Mouse (Mus musculus): ENCODE data around the gene Foxf1.
A peak's percentile ranks its signal among the peaks of the same experiment; 100 is the strongest.

The Foxf1 gene

DNA sequence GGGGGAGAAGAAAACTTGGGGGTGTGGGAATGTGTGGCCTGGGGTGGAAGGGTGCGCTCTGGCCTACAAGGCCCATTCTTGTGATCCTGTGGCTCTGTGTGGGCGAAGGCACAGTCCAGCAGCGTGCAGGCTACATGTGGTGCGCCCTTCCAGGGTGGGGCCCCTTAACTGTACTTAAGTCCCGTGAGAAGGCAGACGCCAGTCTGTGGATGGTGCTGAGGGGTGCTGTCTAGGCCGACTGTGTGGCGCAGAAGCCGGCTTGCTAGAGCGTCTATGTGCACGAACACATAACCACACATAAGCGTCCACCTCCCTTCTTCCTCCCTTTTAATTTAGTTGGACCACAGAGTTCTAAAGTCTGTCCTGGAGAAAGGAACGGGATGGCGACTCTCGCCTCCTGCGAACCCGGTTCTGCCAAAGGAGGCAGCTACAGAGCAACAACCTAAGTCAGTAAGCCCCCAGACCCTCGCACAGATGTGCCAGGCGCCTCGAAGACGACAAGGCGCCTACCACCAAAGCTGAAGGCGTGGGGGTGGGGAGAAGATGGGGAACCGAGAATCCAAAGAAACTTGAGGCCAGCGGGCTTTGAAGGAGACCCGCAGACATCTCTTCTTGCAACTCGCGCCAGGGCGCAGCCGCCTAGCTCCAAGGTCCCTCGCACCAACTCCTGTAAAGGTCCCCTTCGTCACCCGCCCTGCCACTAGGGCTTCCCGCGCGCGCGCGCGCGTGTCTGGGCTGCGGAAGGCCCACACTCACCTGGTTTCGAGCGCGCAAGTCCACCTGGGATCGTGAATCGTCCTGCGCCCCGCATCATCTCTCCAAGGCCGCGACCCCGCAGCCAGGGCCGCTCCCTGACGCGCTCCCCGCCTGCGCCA is 1.7 kb upstream of the Foxf1 start:
- DNase-seq (ENCODE audit: low spot score): no peak

DNA sequence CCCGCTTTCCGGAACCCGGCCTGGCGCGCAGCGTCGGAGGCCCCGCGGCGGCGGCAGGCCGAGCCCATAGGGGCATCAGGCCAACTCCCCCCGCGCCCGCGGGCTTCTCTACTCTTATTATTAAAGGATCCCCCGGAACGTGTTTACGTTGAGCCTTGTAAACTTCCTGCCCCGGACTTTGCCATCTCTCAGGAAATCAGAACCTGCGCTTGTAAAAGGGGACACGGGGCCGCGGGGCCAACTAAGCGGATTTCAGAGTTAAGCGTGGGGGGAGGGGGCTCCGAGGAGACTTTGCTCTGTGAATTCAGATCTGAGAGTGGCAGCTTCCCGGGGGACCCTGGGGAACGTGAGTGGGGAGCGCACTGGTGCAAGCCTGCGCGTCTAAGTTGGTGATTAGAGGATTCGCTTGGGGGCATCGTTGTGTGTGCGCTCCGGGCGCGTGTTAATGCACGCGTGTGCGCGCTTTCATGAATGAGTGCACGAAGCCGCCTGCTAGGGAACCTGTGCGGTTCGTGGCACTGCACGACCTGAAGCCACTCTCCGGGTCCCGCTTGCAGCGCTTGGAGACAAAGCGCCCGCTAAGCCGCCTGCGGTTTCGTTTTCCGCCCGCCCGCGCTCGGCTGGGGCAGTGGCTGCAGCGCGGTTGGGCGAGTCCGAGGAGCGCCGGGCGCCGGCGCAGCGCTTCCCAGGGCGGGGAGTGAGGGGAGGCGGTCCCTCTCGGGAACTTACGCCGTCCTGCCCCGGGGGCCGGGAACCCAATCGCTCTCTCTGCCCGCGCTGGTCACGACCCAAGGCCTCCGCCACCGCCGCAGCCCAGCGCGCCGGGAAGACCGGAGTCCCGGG is 872 bp upstream of the Foxf1 start:
- no peak for DNase-seq (ENCODE audit: low spot score)

DNA sequence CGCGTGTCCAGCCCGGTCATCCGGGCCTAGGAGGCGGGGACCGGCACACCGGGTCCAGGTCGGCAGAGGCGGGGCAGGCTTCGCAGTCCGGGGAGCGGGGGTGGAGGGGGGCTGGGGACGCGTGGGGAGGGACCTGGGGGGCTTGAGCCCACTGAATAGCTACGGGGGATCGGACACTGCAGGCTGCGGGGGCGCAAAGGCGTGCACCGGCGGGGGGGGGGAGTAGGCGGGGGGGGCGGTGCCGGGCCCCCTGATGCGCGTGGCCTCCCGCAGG is 313 bp upstream of the Foxf1 start:
- DNase-seq (ENCODE audit: low spot score): no peak

DNA sequence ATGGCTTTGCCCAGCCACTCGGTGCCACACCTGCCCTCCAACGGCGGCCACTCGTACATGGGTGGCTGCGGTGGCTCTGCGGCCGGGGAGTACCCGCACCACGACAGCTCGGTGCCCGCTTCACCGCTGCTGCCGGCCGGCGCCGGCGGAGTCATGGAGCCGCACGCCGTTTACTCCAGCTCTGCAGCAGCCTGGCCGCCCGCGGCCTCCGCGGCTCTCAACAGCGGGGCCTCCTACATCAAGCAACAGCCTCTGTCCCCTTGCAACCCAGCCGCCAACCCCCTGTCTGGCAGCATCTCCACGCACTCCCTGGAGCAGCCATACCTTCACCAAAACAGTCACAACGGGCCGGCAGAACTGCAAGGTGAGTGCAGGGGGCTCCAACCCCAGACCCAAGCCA is 825 bp downstream of the Foxf1 start:
- no peak for DNase-seq (ENCODE audit: low spot score)

DNA sequence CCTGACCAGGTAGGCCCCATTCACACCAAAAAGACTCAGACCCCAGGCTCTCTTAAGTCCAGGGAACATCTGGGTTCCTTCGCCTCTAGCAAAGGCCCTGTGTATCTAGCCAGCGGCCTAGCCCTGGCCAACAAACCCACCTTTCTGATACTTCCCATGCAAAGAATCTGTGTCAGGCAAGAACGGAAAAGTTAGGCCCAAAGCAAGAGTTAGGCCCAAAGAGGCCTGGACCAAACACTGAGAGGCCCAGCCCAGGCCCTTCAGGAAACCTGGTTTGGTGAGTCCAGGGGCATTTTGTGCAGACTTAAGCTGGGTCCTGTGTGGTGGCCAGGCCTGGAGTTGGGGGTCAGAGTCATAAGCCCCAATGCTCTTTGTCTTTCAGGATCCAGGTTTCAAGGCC is 1.4 kb downstream of the Foxf1 start:
- no peak for DNase-seq (ENCODE audit: low spot score)

DNA sequence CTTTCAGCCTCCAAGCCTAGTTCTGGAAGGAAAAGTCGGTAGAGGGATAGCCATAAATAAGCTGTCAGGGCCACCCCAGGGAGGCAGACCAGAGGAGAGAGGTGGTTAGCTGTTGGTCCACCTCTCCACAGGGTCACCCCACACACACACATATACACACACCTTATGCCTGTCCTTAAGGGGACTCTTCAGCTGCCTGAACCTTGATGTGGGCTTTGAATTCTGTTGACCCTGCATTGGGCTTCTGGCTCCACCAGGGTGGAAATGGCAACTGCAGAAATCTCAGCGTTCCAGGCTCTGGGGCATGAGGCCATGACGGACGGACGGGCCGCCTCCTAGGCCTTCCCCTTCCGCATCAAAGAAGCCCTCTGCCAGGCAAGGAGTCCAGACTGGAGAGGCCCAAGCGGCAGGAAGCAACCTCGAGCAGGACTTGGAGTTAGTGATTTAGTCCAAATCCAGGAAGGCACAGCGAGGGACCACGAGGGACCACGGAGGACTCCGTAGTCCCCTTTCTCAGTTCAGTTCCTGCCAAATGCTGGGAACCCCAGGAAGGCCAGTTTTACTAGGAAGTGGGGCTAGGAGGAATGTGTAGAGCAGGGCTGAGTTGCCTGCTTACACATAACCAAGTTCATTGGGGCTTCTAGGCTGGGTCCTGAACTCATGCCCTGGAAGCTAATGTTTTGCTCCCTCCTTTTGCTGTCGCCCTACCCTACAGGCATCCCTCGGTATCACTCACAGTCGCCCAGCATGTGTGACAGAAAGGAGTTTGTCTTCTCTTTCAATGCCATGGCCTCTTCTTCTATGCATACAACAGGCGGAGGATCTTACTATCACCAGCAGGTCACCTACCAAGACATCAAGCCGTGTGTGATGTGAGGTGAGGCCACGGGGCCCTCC is 2.1 kb downstream of the Foxf1 start:
- no peak for DNase-seq (ENCODE audit: low spot score)

DNA sequence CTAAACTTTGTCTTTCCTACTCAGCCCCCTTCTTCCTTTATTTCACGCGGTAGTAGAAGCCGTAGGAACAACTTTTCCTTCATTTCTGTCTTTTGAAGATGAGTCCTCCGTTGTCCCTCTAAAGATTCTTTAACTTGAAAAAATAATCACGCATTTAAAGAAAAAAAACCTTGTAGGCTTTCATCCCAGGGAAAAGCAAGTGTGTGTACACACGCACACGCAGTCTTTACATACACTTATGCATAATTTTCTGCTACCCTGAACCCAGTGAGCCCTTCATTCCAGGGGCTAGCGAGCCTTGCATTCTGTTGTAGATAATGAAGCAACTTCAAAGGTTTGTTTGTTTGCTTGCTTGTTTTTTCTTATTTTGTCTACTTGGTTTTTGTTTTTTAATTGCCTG is 4.1 kb downstream of the Foxf1 start:
- no peak for DNase-seq (ENCODE audit: low spot score)

DNA sequence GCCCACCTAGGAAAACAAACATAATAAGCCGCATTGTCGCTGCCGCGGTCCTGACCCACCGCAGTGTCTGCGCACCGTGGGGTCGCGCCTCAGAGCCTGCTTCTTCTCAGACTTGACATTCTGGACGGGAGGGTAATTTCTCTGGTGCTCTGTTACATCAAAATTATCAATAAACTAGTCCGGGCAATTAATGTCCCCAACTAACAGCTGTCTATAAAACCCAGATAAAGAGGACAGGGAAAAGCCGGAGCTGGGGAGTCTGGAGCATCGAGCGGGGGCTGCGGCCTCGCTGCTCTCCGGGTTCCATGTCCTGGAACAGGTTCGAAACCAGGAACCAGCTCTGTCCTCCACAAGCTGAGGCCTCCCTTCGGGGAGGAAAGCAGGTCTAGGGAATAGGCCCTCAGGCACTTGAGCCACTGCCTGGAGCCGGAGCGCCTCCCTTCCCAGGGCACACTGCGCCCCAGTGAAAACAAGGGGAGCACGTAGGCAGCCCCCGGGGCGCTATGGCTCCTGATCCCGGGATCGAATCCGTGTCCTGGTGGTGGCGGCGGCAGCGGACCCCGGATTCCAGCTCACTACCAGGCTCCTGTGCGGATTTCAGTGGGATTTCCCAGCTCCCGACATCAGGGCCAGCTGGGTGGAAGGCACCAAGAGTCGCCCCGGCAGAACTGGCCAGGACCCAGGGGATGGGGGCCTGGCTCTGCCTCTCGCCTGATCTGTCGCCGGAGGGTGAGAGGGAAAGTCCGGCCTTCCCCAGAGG is 4.9 kb downstream of the Foxf1 start:
- DNase-seq (ENCODE audit: low spot score): no peak

DNA sequence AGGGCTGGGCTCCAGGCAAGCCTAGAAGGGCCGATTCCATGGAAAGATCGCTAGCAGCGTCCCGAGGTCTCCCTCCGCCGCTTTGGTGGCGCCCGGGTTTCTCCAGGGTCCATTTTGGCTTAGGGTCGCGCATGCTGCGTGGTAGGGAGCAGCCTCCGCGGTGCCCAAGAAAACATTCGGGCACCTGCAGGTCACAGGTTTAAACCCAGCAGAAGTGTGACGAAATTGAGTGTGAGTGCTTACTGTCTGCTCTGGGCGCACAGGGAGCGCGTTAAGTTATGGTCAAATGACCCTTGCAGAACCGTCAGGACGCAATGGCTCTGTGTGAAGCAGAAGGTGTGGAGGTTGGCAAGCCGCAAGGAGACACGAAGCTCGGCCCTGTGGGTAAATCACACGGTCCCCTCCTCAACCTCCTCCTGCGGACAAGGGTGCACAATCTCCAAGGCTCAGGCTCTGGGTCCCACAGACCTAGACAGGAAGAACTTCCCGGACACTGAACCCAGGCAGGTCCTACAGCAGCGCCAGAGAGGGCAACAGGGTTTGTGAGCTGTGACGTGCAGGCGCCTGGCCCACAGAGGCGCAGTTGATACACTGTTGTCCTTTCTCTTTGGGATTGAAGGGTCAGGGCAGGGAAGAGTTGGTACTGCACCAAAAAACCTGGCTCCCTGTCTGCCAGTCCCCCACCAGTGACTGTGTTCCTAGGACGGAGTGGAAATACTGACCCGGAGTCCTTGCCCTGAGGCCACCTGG is 5.6 kb downstream of the Foxf1 start:
- DNase-seq (ENCODE audit: low spot score): no peak

DNA sequence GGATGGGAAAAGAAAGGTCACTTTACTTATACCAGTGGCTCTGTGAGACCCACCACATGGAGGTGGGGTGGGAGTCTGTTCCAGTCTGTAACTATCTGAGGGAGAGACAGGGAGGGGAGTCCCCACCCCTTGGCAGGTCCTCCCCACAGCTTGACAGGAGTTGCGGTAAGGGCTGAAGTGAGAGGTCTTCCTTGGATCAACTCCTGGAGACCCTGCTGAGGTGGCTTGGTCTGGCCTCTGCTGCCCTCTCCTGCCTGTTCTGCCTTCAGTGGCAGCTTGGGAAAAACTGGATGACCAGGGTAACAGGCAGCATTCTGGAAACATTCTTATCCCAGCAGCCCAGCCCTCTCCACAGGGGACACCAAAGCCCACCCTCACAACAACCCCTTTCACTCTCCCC is 6.5 kb downstream of the Foxf1 start:
- DNase-seq (ENCODE audit: low spot score): no peak

DNA sequence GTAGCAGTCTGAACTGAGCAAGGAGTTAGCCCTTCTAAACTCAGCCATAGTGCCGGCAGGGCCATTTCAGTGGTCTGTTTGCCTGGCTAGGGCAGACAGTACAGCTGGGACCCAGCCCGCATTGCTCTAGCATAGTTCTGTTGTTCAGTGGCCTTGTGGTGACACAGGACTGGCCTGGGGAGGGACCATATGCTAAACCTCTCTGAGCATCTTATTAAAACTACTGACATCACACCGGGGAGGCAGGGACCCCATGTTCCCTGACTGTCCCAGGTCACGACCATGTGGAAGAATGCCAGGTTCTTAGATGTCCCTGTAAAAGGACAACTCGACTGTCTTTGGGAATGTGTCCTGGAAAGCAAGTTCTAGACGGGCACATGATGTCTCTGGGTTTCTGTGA is 8.0 kb downstream of the Foxf1 start:
- no peak for DNase-seq (ENCODE audit: low spot score)

DNA sequence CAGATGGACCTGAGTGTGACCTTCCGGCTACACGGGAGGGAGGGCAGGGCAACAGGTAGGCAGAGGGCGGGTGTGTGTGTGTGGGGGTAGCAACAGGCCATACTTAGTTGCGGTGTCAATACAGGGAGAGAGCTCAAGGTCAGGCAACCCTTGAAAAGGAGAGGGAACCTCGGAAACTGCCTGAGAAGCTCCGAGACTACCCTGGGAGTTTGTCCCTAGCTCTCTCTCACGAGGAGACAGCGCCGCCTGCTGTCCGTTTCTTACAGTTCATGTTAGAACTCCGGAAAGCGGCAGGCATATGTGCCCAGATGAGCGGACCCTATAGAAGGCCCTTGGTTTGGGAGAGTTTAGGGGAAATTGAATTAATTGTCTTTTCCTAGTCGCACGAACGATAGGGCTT is 8.4 kb downstream of the Foxf1 start:
- peak; percentile 85 for DNase-seq (ENCODE audit: low spot score)

DNA sequence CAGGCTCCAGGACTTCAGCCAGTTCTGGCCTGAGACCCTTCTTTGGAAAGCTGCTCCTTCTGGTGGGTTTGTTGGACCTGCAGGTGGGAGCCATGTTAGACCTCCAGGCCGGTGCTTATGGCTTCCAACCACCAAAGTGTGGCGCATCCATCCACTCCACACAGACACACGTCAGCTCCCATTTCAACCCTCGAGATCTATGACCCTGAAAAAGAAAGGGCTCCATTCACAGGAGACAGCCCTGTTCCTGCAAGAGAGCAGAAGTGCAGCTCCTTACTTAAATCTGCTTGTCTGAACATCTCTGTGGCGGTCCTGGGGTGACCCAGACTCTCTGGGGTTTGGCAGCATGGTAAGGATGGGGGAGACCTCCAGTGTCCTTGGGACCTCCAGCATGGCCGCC is 9.3 kb downstream of the Foxf1 start:
- no peak for DNase-seq (ENCODE audit: low spot score)

DNA sequence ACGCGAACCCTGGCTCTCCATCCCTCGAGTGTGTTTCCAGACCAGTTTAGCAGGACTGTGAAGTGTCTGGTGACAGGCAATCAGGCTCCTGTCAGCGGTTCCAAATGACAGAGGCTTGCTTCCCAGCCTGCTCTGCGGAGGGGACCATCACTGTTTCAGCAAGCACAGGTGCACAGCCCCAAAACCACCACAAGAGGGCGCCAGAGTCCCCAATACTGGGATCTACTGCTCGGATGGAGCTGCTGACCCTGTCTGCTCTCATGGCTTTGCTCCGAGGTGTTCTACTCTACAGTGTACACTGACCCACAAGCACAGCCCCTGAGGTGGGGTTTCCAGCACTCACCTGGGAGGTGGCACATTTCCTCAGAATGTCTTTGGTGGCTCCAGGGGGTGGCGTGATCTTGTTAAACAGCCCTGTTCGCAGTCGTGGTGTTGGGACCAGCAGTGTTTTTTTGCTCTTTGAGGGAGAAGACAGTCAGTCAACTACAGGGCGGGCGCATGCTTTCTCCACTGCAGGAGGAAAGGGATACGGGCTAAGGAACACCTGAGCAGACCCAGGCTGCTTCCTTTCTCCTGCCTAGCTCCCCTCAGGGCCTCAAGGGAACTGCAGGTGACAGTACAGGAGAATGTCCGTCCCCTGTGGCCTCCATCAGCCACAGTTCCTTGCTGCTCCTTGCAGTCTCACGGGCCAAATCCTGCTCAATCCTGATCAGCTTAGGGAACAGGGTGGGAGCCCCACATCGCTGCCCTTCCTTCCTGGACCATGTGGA is 20.0 kb downstream of the Foxf1 start:
- peak; percentile 79 for DNase-seq (ENCODE audit: low spot score)

DNA sequence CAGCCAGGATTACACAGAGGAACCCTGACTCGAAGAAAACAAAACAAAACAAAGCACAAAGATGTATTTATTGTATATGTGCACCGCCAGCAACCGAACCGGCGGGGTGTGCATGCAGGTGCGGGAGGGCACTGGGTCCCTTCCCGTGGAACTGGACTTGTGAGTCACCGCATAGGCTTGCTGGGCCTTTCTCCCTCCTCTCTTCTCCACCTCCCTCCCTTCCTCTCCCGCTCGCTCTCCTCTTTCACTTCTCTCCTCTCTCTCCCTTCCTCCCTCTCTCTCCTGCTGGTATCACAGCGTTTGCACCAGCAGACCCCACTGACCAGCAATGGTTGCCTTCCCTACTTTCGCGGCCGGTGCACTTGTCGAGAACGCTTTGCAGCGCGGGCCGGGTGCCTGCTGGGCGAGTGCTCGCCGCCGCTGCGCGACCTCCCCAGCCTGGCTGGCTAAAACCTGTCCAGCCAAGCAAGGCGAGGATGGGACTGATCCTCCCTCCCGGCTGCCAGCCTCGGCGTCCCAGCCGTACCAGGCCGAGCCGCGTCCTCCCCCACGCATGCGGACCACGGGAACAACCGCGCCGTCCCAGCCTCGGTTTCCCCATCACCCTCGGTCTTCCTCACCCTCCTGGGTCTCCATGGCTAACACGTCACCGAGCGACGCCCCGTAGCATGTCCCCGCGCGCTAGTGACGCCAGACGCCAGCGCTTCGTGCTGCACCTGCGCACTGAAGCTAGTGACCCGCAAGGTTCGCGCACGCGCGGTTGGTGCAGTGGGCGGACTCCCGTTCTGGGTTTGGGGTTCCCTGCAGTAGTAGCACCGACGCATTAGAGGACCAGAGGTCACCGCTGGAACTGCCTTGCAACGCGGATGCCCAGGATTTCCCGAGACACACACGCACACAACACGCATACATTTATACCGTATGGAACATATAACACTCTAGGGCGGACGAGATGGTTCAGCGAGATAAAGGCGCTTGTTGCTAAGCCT is 23.8 kb downstream of the Foxf1 start, which contains the start of gene Mthfsd:
Gene Mthfsd, minus strand, starts transcription at position 725 of the 989 bp plus-strand sequence.
- peak; percentile 98 for DNase-seq (ENCODE audit: low spot score)

DNA sequence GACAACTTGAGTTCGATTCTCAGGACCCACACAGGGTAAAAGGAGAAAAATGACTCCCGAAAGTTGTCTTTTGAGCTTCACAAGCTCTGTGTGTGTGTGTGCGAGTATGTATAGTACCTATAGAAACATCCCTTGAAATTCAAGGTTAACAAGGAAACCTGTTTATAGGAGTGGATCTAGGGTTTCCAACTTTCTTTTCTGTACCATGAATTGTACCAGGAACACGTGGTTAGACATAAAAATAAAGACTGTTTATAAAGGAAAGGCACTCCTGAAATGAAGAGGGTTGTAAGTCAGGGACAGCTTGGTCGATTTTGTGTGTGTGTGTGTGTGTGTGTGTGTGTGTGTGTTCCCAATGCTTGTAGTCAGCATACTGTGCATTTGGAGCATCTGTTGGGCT is 24.5 kb downstream of the Foxf1 start:
- DNase-seq (ENCODE audit: low spot score): no peak

DNA sequence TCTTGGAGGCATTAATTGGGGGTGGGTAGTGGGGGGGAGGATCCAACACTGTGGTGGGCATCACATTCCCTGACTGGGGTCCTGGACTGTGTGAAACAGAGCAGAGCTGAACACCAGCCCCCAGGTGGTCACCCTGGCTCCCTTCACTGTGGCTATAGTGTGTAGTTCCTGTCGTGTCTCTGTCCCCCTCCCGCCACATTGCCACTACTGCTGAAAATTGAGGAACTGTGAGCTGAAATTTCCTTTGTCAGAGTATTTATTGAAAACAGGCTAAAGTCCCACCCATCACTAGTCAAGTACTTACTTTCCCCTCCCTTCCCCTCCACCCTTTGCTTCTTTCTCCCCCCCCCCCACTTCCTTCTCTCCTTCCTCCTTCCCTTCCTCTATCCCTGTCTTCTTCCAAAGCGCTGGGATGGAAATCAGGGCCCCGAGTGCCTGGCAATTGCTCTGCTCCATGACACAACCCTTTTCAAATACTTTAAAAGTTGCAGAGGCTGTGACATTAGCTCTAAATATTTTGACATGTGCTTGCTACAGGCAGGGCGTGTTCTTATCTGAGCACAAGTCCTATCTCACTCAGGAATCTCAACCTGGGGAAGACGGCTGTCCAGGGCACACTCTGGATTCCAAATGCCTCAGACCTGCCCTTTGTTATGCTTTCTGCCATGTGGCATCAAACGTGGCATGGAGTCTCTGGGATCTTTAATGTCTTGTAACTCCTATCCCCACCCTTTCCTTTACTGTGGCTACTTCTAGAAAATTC is 27.1 kb downstream of the Foxf1 start:
- no peak for DNase-seq (ENCODE audit: low spot score)

DNA sequence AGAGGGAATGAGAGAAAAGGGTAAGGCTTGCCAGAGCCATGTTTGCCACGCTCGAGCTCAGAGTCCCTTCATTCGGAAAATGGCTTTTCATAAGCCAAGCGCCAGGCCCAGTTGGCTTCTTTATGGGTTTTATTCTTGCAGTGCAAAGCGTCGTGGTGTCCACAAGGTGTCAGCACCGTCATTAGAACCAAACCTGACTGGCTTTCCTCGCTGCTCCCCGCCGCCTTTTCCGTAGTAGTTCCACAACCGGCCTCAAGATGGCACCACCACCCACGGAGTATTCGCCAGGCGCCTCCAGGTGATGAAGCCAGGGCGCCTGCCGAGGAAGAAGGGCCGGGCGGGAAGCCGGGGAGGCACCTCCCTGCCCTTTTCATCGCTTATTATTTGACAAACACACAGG is 29.1 kb downstream of the Foxf1 start:
- peak; percentile 99 for DNase-seq (ENCODE audit: low spot score)
